Mouse (Mus musculus): Measurements from ENCODE around the gene Nkg7. TPM values are rescaled to one million over a fixed set of nuclear protein-coding genes. Genes with fewer than 3 reads are reported as not detected.

Gene Nkg7
- polyA plus RNA-seq, 1 experiment: not detected

- H3K4me1 ChIP-seq (ENCODE audit: control insufficient read depth, insufficient read depth, low read length): 0 out of 2 replicates have a peak, but pooled peaks cover 3% of the 10 kb centered on the region
- TF ChIP-seq POLR2A (IDR thresholded peaks at IDR 0.05; ENCODE audit: borderline replicate concordance, low read depth, low read length) (no peak), CTCF (IDR thresholded peaks at IDR 0.05; ENCODE audit: low read depth, low read length) (peak; percentile 96)
- no peak overlapping the region for H3K4me3 ChIP-seq (ENCODE audit: insufficient read depth, low read length)
- no peak overlapping the region for H3K27ac ChIP-seq (ENCODE audit: insufficient read depth, low read depth, low read length)
These were observed 13.8 kb upstream of the Nkg7 start for GRCm38 (mm10) chr7:43422995-43423617.

GRCm38 (mm10) chr7:43423991-43424625 is 12.8 kb upstream of the Nkg7 start:
- Histone ChIP-seq H3K4me3 (ENCODE audit: insufficient read depth, low read length) (no peak overlapping the region), H3K27ac (ENCODE audit: insufficient read depth, low read depth, low read length) (no peak overlapping the region), H3K4me1 (ENCODE audit: control insufficient read depth, insufficient read depth, low read length) (0 out of 2 replicates have a peak, but pooled peaks cover 3% of the 10 kb centered on the region)
- TF ChIP-seq POLR2A (IDR thresholded peaks at IDR 0.05; ENCODE audit: borderline replicate concordance, low read depth, low read length): no peak
- no peak for TF ChIP-seq CTCF (IDR thresholded peaks at IDR 0.05; ENCODE audit: low read depth, low read length)

GRCm38 (mm10) chr7:43427406-43427805 is 9.5 kb upstream of the Nkg7 start, which contains the start of gene Lim2:
Lim2 (plus strand) TSS chr7:43427670.
- TF ChIP-seq POLR2A (IDR thresholded peaks at IDR 0.05; ENCODE audit: borderline replicate concordance, low read depth, low read length) (no peak), CTCF (IDR thresholded peaks at IDR 0.05; ENCODE audit: low read depth, low read length) (no peak)
- Histone ChIP-seq H3K4me3 (ENCODE audit: insufficient read depth, low read length) (no peak within 1 kb of the TSS), H3K4me1 (ENCODE audit: control insufficient read depth, insufficient read depth, low read length) (no peaks in the 10 kb centered on the region), H3K27ac (ENCODE audit: insufficient read depth, low read depth, low read length) (no peak within 1 kb of the TSS)

- Histone ChIP-seq H3K4me3 (ENCODE audit: insufficient read depth, low read length) (no peak overlapping the region), H3K27ac (ENCODE audit: insufficient read depth, low read depth, low read length) (no peak overlapping the region), H3K4me1 (ENCODE audit: control insufficient read depth, insufficient read depth, low read length) (no peaks in the 10 kb centered on the region)
- TF ChIP-seq POLR2A (IDR thresholded peaks at IDR 0.05; ENCODE audit: borderline replicate concordance, low read depth, low read length) (no peak), CTCF (IDR thresholded peaks at IDR 0.05; ENCODE audit: low read depth, low read length) (no peak)
These were observed 7.4 kb upstream of the Nkg7 start for GRCm38 (mm10) chr7:43429500-43429899.

GRCm38 (mm10) chr7:43432891-43433290 is 4.0 kb upstream of the Nkg7 start:
- TF ChIP-seq CTCF (IDR thresholded peaks at IDR 0.05; ENCODE audit: low read depth, low read length): no peak
- no peak for TF ChIP-seq POLR2A (IDR thresholded peaks at IDR 0.05; ENCODE audit: borderline replicate concordance, low read depth, low read length)
- Histone ChIP-seq H3K4me3 (ENCODE audit: insufficient read depth, low read length) (no peak overlapping the region), H3K27ac (ENCODE audit: insufficient read depth, low read depth, low read length) (no peak overlapping the region), H3K4me1 (ENCODE audit: control insufficient read depth, insufficient read depth, low read length) (no peaks in the 10 kb centered on the region)

- TF ChIP-seq CTCF (IDR thresholded peaks at IDR 0.05; ENCODE audit: low read depth, low read length): no peak
- no peak for TF ChIP-seq POLR2A (IDR thresholded peaks at IDR 0.05; ENCODE audit: borderline replicate concordance, low read depth, low read length)
- Histone ChIP-seq H3K27ac (ENCODE audit: insufficient read depth, low read depth, low read length) (no peak overlapping the region), H3K4me3 (ENCODE audit: insufficient read depth, low read length) (no peak overlapping the region), H3K4me1 (ENCODE audit: control insufficient read depth, insufficient read depth, low read length) (no peaks in the 10 kb centered on the region)
These were observed 2.2 kb upstream of the Nkg7 start for GRCm38 (mm10) chr7:43434676-43435075.

- Histone ChIP-seq H3K27ac (ENCODE audit: insufficient read depth, low read depth, low read length) (no peak overlapping the region), H3K4me1 (ENCODE audit: control insufficient read depth, insufficient read depth, low read length) (peaks cover 11% of the 10 kb centered on the region), H3K4me3 (ENCODE audit: insufficient read depth, low read length) (no peak overlapping the region)
- TF ChIP-seq POLR2A (IDR thresholded peaks at IDR 0.05; ENCODE audit: borderline replicate concordance, low read depth, low read length) (no peak), CTCF (IDR thresholded peaks at IDR 0.05; ENCODE audit: low read depth, low read length) (no peak)
These were observed 1.7 kb downstream of the Nkg7 start for GRCm38 (mm10) chr7:43438611-43439010.

- Histone ChIP-seq H3K27ac (ENCODE audit: insufficient read depth, low read depth, low read length) (no peak within 1 kb of the TSS), H3K4me3 (ENCODE audit: insufficient read depth, low read length) (no peak within 1 kb of the TSS), H3K4me1 (ENCODE audit: control insufficient read depth, insufficient read depth, low read length) (peaks cover 20% of the 10 kb centered on the region)
- no peak for TF ChIP-seq CTCF (IDR thresholded peaks at IDR 0.05; ENCODE audit: low read depth, low read length)
These were observed 3.6 kb downstream of the Nkg7 start, which contains the start of gene Cldnd2 for GRCm38 (mm10) chr7:43440482-43440881. Cldnd2 (plus strand) TSS chr7:43440782.

- no peak overlapping the region for H3K4me3 ChIP-seq (ENCODE audit: insufficient read depth, low read length)
- peaks cover 22% of the 10 kb centered on the region for H3K4me1 ChIP-seq (ENCODE audit: control insufficient read depth, insufficient read depth, low read length)
- TF ChIP-seq CTCF (IDR thresholded peaks at IDR 0.05; ENCODE audit: low read depth, low read length): no peak
- no peak overlapping the region for H3K27ac ChIP-seq (ENCODE audit: insufficient read depth, low read depth, low read length)
These were observed 4.2 kb downstream of the Nkg7 start for GRCm38 (mm10) chr7:43441071-43441470.

- TF ChIP-seq POLR2A (IDR thresholded peaks at IDR 0.05; ENCODE audit: borderline replicate concordance, low read depth, low read length) (no peak), CTCF (IDR thresholded peaks at IDR 0.05; ENCODE audit: low read depth, low read length) (no peak)
- peak overlapping the region; percentile 62 for H3K4me3 ChIP-seq (ENCODE audit: insufficient read depth, low read length)
- peaks cover 32% of the 10 kb centered on the region for H3K4me1 ChIP-seq (ENCODE audit: control insufficient read depth, insufficient read depth, low read length)
- H3K27ac ChIP-seq (ENCODE audit: insufficient read depth, low read depth, low read length): peak overlapping the region; percentile 84
These were observed 5.8 kb downstream of the Nkg7 start for GRCm38 (mm10) chr7:43442684-43443083.
